Mouse (Mus musculus): ENCODE data around the gene H2al1e. TPM values are rescaled to one million over a fixed set of nuclear protein-coding genes. Genes with fewer than 3 reads are reported as not detected.

Gene H2al1e
- not detected for polyA plus RNA-seq (2014; fragmentation: Illumina TruSeq; extraction: RNeasy Lipid Tissue Mini Kit (QIAGEN cat#74804); ENCODE audit: low read depth, low replicate concordance)

DNA sequence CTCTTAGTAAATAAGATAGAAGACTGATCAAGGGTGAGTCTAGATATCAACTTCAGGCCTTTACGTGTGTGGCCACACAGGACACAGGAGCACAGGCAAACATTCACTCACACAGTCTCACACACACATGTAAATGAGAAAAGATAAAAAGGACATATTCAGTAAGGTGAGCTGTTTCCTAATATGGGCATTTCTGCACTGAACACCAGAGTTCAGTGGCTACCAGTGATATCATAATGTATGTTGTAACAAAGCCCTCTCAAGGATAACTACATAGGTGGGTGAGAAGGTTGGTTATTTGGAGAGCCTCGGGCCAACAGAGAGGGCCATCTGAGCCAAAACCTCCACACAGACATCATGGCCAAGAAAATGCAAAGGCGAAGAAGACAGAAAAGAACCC is at the start of gene H2al1e:
H2al1e (plus strand) TSS at position 301 of the 400 bp plus-strand sequence.

DNA sequence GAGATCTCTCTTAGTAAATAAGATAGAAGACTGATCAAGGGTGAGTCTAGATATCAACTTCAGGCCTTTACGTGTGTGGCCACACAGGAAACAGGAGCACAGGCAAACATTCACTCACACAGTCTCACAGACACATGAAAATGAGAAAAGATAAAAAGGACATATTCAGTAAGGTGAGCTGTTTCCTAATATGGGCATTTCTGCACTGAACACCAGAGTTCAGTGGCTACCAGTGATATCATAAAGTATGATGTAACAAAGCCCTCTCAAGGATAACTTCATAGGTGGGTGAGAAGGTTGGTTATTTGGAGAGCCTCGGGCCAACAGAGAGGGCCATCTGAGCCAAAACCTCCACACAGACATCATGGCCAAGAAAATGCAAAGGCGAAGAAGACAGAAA is 12.8 kb upstream of the H2al1e start, which contains the start of gene H2al1a:
H2al1a (plus strand) TSS at position 301 of the 400 bp plus-strand sequence.

DNA sequence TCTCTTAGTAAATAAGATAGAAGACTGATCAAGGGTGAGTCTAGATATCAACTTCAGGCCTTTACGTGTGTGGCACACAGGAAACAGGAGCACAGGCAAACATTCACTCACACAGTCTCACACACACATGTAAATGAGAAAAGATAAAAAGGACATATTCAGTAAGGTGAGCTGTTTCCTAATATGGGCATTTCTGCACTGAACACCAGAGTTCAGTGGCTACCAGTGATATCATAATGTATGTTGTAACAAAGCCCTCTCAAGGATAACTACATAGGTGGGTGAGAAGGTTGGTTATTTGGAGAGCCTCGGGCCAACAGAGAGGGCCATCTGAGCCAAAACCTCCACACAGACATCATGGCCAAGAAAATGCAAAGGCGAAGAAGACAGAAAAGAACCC is 9.6 kb upstream of the H2al1e start, which contains the start of gene H2al1b:
H2al1b (plus strand) TSS at position 301 of the 400 bp plus-strand sequence.

DNA sequence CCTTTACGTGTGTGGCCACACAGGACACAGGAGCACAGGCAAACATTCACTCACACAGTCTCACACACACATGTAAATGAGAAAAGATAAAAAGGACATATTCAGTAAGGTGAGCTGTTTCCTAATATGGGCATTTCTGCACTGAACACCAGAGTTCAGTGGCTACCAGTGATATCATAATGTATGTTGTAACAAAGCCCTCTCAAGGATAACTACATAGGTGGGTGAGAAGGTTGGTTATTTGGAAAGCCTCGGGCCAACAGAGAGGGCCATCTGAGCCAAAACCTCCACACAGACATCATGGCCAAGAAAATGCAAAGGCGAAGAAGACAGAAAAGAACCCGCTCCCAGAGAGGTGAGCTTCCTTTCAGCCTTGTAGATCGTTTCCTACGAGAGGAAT is 6.4 kb upstream of the H2al1e start, which contains the start of gene H2al1c:
H2al1c (plus strand) TSS at position 301 of the 400 bp plus-strand sequence.

DNA sequence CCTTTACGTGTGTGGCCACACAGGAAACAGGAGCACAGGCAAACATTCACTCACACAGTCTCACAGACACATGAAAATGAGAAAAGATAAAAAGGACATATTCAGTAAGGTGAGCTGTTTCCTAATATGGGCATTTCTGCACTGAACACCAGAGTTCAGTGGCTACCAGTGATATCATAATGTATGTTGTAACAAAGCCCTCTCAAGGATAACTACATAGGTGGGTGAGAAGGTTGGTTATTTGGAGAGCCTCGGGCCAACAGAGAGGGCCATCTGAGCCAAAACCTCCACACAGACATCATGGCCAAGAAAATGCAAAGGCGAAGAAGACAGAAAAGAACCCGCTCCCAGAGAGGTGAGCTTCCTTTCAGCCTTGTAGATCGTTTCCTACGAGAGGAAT is 3.2 kb upstream of the H2al1e start, which contains the start of gene H2al1d:
H2al1d (plus strand) TSS at position 301 of the 400 bp plus-strand sequence.

DNA sequence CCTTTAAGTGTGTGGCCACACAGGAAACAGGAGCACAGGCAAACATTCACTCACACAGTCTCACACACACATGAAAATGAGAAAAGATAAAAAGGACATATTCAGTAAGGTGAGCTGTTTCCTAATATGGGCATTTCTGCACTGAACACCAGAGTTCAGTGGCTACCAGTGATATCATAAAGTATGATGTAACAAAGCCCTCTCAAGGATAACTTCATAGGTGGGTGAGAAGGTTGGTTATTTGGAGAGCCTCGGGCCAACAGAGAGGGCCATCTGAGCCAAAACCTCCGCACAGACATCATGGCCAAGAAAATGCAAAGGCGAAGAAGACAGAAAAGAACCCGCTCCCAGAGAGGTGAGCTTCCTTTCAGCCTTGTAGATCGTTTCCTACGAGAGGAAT is 3.1 kb downstream of the H2al1e start, which contains the start of gene H2al1f:
H2al1f (plus strand) TSS at position 301 of the 400 bp plus-strand sequence.

DNA sequence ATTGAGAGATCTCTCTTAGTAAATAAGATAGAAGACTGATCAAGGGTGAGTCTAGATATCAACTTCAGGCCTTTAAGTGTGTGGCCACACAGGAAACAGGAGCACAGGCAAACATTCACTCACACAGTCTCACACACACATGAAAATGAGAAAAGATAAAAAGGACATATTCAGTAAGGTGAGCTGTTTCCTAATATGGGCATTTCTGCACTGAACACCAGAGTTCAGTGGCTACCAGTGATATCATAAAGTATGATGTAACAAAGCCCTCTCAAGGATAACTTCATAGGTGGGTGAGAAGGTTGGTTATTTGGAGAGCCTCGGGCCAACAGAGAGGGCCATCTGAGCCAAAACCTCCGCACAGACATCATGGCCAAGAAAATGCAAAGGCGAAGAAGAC is 6.2 kb downstream of the H2al1e start, which contains the start of gene H2al1g:
H2al1g (plus strand) TSS at position 301 of the 400 bp plus-strand sequence.

DNA sequence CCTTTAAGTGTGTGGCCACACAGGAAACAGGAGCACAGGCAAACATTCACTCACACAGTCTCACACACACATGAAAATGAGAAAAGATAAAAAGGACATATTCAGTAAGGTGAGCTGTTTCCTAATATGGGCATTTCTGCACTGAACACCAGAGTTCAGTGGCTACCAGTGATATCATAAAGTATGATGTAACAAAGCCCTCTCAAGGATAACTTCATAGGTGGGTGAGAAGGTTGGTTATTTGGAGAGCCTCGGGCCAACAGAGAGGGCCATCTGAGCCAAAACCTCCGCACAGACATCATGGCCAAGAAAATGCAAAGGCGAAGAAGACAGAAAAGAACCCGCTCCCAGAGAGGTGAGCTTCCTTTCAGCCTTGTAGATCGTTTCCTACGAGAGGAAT is 9.5 kb downstream of the H2al1e start, which contains the start of gene H2al1h:
H2al1h (plus strand) TSS at position 301 of the 400 bp plus-strand sequence.

DNA sequence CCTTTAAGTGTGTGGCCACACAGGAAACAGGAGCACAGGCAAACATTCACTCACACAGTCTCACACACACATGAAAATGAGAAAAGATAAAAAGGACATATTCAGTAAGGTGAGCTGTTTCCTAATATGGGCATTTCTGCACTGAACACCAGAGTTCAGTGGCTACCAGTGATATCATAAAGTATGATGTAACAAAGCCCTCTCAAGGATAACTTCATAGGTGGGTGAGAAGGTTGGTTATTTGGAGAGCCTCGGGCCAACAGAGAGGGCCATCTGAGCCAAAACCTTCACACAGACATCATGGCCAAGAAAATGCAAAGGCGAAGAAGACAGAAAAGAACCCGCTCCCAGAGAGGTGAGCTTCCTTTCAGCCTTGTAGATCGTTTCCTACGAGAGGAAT is 12.6 kb downstream of the H2al1e start, which contains the start of gene H2al1i:
H2al1i (plus strand) TSS at position 301 of the 400 bp plus-strand sequence.

DNA sequence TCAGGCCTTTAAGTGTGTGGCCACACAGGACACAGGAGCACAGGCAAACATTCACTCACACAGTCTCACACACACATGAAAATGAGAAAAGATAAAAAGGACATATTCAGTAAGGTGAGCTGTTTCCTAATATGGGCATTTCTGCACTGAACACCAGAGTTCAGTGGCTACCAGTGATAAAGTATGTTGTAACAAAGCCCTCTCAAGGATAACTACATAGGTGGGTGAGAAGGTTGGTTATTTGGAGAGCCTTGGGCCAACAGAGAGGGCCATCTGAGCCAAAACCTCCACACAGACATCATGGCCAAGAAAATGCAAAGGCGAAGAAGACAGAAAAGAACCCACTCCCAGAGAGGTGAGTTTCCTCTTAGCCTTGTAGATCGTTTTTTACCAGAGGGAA is 15.8 kb downstream of the H2al1e start, which contains the start of gene H2al1j:
H2al1j (plus strand) TSS at position 301 of the 400 bp plus-strand sequence.

Other genes starting within 250 kb of the H2al1e start
- not detected for gene H2al1a, start 12.7 kb upstream of the H2al1e start, polyA plus RNA-seq (2014; fragmentation: Illumina TruSeq; extraction: RNeasy Lipid Tissue Mini Kit (QIAGEN cat#74804); ENCODE audit: low read depth, low replicate concordance)
- gene H2al1b, start 9.5 kb upstream of the H2al1e start, polyA plus RNA-seq (2014; fragmentation: Illumina TruSeq; extraction: RNeasy Lipid Tissue Mini Kit (QIAGEN cat#74804); ENCODE audit: low read depth, low replicate concordance): not detected
- gene H2al1c, start 6.3 kb upstream of the H2al1e start, polyA plus RNA-seq (2014; fragmentation: Illumina TruSeq; extraction: RNeasy Lipid Tissue Mini Kit (QIAGEN cat#74804); ENCODE audit: low read depth, low replicate concordance): not detected
- gene H2al1d, start 3.1 kb upstream of the H2al1e start, polyA plus RNA-seq (2014; fragmentation: Illumina TruSeq; extraction: RNeasy Lipid Tissue Mini Kit (QIAGEN cat#74804); ENCODE audit: low read depth, low replicate concordance): not detected
- gene H2al1f, start 3.2 kb downstream of the H2al1e start, polyA plus RNA-seq (2014; fragmentation: Illumina TruSeq; extraction: RNeasy Lipid Tissue Mini Kit (QIAGEN cat#74804); ENCODE audit: low read depth, low replicate concordance): not detected
- not detected for gene H2al1g, start 6.3 kb downstream of the H2al1e start, polyA plus RNA-seq (2014; fragmentation: Illumina TruSeq; extraction: RNeasy Lipid Tissue Mini Kit (QIAGEN cat#74804); ENCODE audit: low read depth, low replicate concordance)
- not detected for gene H2al1h, start 9.6 kb downstream of the H2al1e start, polyA plus RNA-seq (2014; fragmentation: Illumina TruSeq; extraction: RNeasy Lipid Tissue Mini Kit (QIAGEN cat#74804); ENCODE audit: low read depth, low replicate concordance)
- gene H2al1i, start 12.7 kb downstream of the H2al1e start, polyA plus RNA-seq (2014; fragmentation: Illumina TruSeq; extraction: RNeasy Lipid Tissue Mini Kit (QIAGEN cat#74804); ENCODE audit: low read depth, low replicate concordance): not detected
- gene H2al1j, start 15.9 kb downstream of the H2al1e start, polyA plus RNA-seq (2014; fragmentation: Illumina TruSeq; extraction: RNeasy Lipid Tissue Mini Kit (QIAGEN cat#74804); ENCODE audit: low read depth, low replicate concordance): not detected